Mouse (Mus musculus) ES-E14 (cell line): ENCODE data around the gene Ppp1r9a. TPM values are rescaled to one million over a fixed set of nuclear protein-coding genes. Genes with fewer than 3 reads are reported as not detected.

Experiments used
- DNase-seq: peaks from one replicate; pipeline ENCODE4 v3.0.0-alpha.2; 2013; ENCODE audit warnings: low read depth, low spot score
- H3K27ac ChIP-seq: 2 replicates; pipeline ENCODE4 v1.5.1; 2012; ENCODE audit warnings: low read depth, mild to moderate bottlenecking, low read length, moderate library complexity, mixed read lengths; ENCODE audit not compliant: poor library complexity, insufficient read depth, severe bottlenecking
- H3K36me3 ChIP-seq: 2 replicates; pipeline ENCODE4 v1.6.1; 2012; ENCODE audit warnings: mild to moderate bottlenecking, low read length, moderate library complexity, mixed read lengths; ENCODE audit not compliant: control insufficient read depth, poor library complexity, insufficient read depth, severe bottlenecking
- H3K4me1 ChIP-seq, 2 experiments: fragments of 150-350 bp in 1 of 2; sonication (generic) in 1 of 2; 2 replicates each; pipeline ENCODE4 v1.6.1; 2012; ENCODE audit warnings: low read length in 2 of 2, mild to moderate bottlenecking in 1 of 2, mixed read lengths in 1 of 2; ENCODE audit not compliant: control insufficient read depth in 2 of 2, insufficient read depth in 2 of 2, poor library complexity in 1 of 2
- H3K4me3 ChIP-seq, 2 experiments: fragments of 150-350 bp in 1 of 2; sonication (generic) in 1 of 2; 2 replicates each; pipeline ENCODE4 v1.5.1; 2012; ENCODE audit warnings: low read length in 2 of 2, low read depth in 1 of 2, mild to moderate bottlenecking in 1 of 2, mixed read lengths in 1 of 2; ENCODE audit not compliant: insufficient read depth in 1 of 2, poor library complexity in 1 of 2, severe bottlenecking in 1 of 2
- H3K9ac ChIP-seq: 2 replicates; pipeline ENCODE4 v1.6.1; 2012; ENCODE audit warnings: low read depth, mild to moderate bottlenecking, low read length, mixed read lengths; ENCODE audit not compliant: poor library complexity, insufficient read depth, severe bottlenecking
- H3K9me3 ChIP-seq: fragments of 150-350 bp; sonication (generic); 2 replicates; pipeline ENCODE4 v1.6.1; 2012; ENCODE audit warnings: low read depth, mild to moderate bottlenecking, low read length; ENCODE audit not compliant: control insufficient read depth, insufficient read depth
- CHD2 ChIP-seq: IDR thresholded peaks from 2 replicates; pipeline ENCODE4 v1.6.1; 2014; ENCODE audit warnings: mild to moderate bottlenecking, low read depth, low read length, inconsistent platforms
- HCFC1 ChIP-seq: IDR thresholded peaks from 2 replicates; pipeline ENCODE4 v1.6.1; 2012; ENCODE audit warnings: low read length, inconsistent platforms, borderline replicate concordance; ENCODE audit not compliant: insufficient read depth
- MAFK ChIP-seq: IDR thresholded peaks from 2 replicates; pipeline ENCODE4 v1.6.1; 2014; ENCODE audit warnings: mild to moderate bottlenecking, low read depth, low read length, inconsistent platforms; ENCODE audit not compliant: insufficient read depth
- ZC3H11A ChIP-seq: IDR thresholded peaks from 2 replicates; pipeline ENCODE4 v1.6.1; 2012; ENCODE audit warnings: low read depth, mild to moderate bottlenecking, inconsistent platforms, low read length, borderline replicate concordance
- ZNF384 ChIP-seq: IDR thresholded peaks from 2 replicates; pipeline ENCODE4 v1.6.1; 2012; ENCODE audit warnings: low read depth, low read length, inconsistent platforms
- in situ Hi-C, 2 experiments: fragments of 600-800 bp; cut with MboI; formaldehyde crosslinking; loops; one replicate each; pipeline ENCODE4 v1.15.1; 2025; ENCODE audit warnings: low sequenced_read_pairs in 2 of 2, inconsistent platforms in 1 of 2; ENCODE audit not compliant: unreplicated experiment in 2 of 2
- total RNA-seq: library from RNA; depleted of rRNA; stranded (reverse); fragments of 300-350 nt; gene quantifications from 2 replicates; pipeline ENCODE4 v1.2.3, GENCODE M21; 2012

The Ppp1r9a gene
- total RNA-seq, 1 experiment: 22.2 TPM

DNA sequence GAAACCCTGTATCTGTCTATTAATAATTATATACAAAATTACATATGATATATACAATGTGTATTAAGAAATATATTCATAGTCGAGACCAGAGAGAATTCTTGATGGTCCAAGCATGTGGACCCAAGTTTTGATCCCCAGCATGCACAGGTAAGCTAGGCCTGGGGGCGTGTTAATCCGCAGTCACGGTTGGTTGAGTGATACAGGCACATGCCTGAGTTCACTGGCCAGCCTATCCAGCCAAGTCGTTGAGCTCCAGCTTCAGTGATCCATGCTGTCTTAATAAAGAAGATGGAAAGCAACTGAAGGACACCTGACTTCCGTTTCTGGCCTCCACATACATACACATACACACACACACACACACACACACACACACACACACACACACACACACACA, 233.3 kb downstream of the Ppp1r9a start:
- no peaks in the 10 kb centered on the region for H3K4me1 ChIP-seq
- peaks cover 8% of the 10 kb centered on the region for H3K36me3 ChIP-seq
- H3K9me3 ChIP-seq: no peaks in the 10 kb centered on the region
- DNase-seq: no peak
- H3K27ac ChIP-seq: no peak overlapping the region
- H3K4me3 ChIP-seq: no peak overlapping the region
- in situ Hi-C loops: no loop called here
- TF ChIP-seq ZNF384 (no peak), ZC3H11A (no peak)
- no peak overlapping the region for H3K9ac ChIP-seq

DNA sequence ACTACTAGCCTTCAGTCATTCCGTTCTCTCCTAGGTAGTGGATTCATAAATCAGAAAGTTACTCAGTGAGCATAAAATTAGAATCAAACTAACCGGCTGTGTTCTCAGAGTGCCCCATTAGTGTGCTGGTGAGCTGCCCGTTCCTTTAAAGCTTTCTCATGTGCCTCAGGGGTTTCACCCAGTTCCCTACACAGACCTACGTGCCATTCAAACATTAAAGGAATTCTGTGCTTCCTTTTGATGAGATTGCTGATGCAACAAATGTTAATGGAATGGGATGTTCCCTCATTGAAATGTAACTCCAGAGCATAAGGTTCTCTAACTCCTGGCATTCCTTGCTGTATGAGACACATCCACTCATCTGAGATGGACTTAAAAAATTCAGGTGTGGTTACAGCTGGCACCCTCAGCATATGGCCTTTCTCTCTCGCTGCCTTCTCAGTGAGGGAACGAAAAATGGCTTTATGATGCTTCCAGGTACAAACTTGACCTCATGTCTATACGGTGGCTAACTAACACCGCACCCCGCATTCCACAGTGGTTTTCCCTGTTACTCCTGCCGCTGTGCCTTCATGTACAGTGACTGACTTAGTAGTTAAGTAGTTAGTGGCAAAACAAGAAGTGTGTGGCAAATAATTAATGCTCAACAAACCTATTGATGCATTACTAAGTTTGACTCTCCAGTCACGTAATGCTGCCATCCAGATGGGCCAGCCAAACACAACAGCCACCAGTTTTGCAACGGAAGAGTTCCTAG, 236.3 kb downstream of the Ppp1r9a start:
- no peak overlapping the region for H3K27ac ChIP-seq
- TF ChIP-seq ZC3H11A: no peak
- no peak for TF ChIP-seq ZNF384
- no peak for TF ChIP-seq HCFC1
- TF ChIP-seq MAFK: no peak
- no peak for TF ChIP-seq CHD2
- peaks cover 8% of the 10 kb centered on the region for H3K36me3 ChIP-seq
- no peaks in the 10 kb centered on the region for H3K4me1 ChIP-seq
- no peaks in the 10 kb centered on the region for H3K9me3 ChIP-seq
- no peak for DNase-seq
- no peak overlapping the region for H3K4me3 ChIP-seq
- no peak overlapping the region for H3K9ac ChIP-seq
- in situ Hi-C loops: no loop called here

DNA sequence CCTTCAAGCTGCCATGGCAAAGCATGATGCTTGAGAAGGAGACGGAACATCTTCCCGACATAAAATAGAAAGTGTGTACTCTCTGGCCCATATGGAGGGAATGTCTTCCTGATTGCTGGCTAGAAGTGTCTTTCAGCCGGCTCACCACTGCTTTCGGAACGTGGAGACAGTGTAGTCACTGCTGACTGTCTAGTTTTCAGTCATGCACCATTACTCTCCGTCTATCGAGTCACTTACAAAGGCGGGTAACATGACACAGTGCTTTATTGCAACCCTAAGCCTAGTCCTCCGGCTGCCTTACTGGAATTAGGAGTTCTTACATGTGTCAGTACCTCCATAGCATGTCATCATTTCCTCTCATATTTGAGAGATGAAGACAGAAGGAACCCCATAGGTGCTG, 236.9 kb downstream of the Ppp1r9a start:
- Histone ChIP-seq H3K9me3 (no peaks in the 10 kb centered on the region), H3K4me1 (no peaks in the 10 kb centered on the region), H3K9ac (no peak overlapping the region), H3K36me3 (peaks cover 5% of the 10 kb centered on the region), H3K27ac (no peak overlapping the region), H3K4me3 (no peak overlapping the region)
- DNase-seq: no peak
- in situ Hi-C loops: no loop called here
- no peak for TF ChIP-seq CHD2
- no peak for TF ChIP-seq ZC3H11A
- no peak for TF ChIP-seq MAFK
- TF ChIP-seq ZNF384: no peak
- TF ChIP-seq HCFC1: no peak

DNA sequence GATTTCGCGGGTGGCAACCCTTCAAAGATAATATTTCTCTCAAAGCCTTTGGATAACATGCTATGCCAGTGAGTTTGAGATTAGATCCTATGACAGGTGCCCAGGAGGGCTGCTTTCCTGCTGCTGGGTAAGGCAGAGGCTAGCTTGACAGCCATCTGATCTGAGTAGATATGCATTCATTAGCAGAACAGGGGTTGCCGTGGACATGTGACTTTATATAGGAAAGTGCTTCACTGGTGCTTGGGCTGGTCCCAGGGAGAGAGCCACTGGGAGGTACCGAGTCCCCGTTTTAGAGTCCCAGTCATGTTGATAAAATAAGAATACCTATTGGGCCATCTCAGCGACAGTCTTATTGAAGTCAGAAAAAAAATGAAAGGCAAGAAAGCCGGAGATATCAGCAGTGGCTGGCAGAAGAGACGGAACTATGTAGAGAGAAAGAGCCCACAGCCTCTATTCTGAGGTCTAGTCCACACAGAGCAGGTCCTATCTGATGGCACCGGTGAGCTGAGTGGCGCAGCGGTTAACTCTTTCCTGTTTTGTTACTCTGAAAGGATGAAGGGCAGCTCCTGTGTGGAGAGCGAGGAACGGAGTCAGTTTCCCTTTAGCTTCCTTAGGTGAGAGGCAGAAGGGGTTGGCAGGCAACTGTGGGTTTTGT, 244.9 kb downstream of the Ppp1r9a start:
- no peaks in the 10 kb centered on the region for H3K9me3 ChIP-seq
- H3K4me1 ChIP-seq: no peaks in the 10 kb centered on the region
- TF ChIP-seq MAFK (no peak), HCFC1 (no peak), ZNF384 (no peak), CHD2 (no peak), ZC3H11A (no peak)
- no peak overlapping the region for H3K9ac ChIP-seq
- H3K27ac ChIP-seq: no peak overlapping the region
- DNase-seq: no peak
- in situ Hi-C loops: no loop called here
- no peaks in the 10 kb centered on the region for H3K36me3 ChIP-seq
- no peak overlapping the region for H3K4me3 ChIP-seq
